Mouse (Mus musculus) forebrain, embryonic 15.5 days (tissue): Measurements from ENCODE around the gene Mpzl2. TPM values are rescaled to one million over a fixed set of nuclear protein-coding genes. Genes with fewer than 3 reads are reported as not detected.
"Not testable (repeated sequence)": the region's sequence is repeated elsewhere in the genome, so short reads cannot be mapped to it uniquely, and the experiment has no call there.

Experiments used
- ATAC-seq: fragments of 200-750 bp; cut with Nextera tagmentation; replicated peaks from 2 replicates; pipeline ENCODE4 v1.8.0; 2017; ENCODE audit warnings: mild to moderate bottlenecking, moderate TSS enrichment, moderate library complexity
- H3K27ac ChIP-seq: fragments of 300-500 bp; sonication (generic); replicated peaks from 2 replicates; pipeline ENCODE4 v1.5.1; 2015; ENCODE audit warnings: mild to moderate bottlenecking, inconsistent platforms
- H3K27me3 ChIP-seq: fragments of 300-500 bp; sonication (generic); 2 replicates; pipeline ENCODE4 v1.6.1; 2015; ENCODE audit warnings: inconsistent platforms
- H3K36me3 ChIP-seq: fragments of 300-500 bp; sonication (generic); 2 replicates; pipeline ENCODE4 v1.6.1; 2015; ENCODE audit warnings: mild to moderate bottlenecking, inconsistent platforms
- H3K4me1 ChIP-seq: fragments of 300-500 bp; sonication (generic); 2 replicates; pipeline ENCODE4 v1.6.1; 2015; ENCODE audit warnings: inconsistent platforms
- H3K4me2 ChIP-seq: fragments of 300-500 bp; sonication (generic); replicated peaks from 2 replicates; pipeline ENCODE4 v1.6.1; 2015; ENCODE audit warnings: mild to moderate bottlenecking, inconsistent platforms
- H3K4me3 ChIP-seq: fragments of 300-500 bp; sonication (generic); 2 replicates; pipeline ENCODE4 v1.5.1; 2015; ENCODE audit warnings: mild to moderate bottlenecking, inconsistent platforms
- H3K9ac ChIP-seq: fragments of 300-500 bp; sonication (generic); replicated peaks from 2 replicates; pipeline ENCODE4 v1.6.1; 2015; ENCODE audit warnings: mild to moderate bottlenecking, inconsistent platforms
- H3K9me3 ChIP-seq: fragments of 300-500 bp; sonication (generic); 2 replicates; pipeline ENCODE4 v1.6.1; 2016; ENCODE audit warnings: inconsistent platforms
- whole genome bisulfite sequencing: fragments of 180-500 bp; shearing (Covaris S2); methylation state at CpG from one replicate; pipeline ENCODE4 v1.1.7; 2015; ENCODE audit warnings: mixed read lengths; 5-methylcytosine and 5-hydroxymethylcytosine counted together
- polyA plus RNA-seq: library from polyadenylated mRNA; unstranded; fragments of >200 nt; fragmentation: Nextera tagmentation; extraction: Ambion mirVana; gene quantifications from 2 replicates; pipeline ENCODE4 v1.2.1, GENCODE M21; 2015

Gene Mpzl2
- polyA plus RNA-seq, 1 experiment from 2014 or later = 0.34 TPM

GRCm38 (mm10) chr9:45010461-45010860 lies 29.1 kb upstream of the Mpzl2 start:
- H3K36me3 ChIP-seq = no peaks in the 10 kb centered on the region
- H3K9me3 ChIP-seq = no peaks in the 10 kb centered on the region
- H3K4me2 ChIP-seq = no peak overlapping the region
- no peaks in the 10 kb centered on the region for H3K27me3 ChIP-seq
- H3K4me3 ChIP-seq = no peak overlapping the region
- no peak for ATAC-seq
- no peak overlapping the region for H3K9ac ChIP-seq
- no peak overlapping the region for H3K27ac ChIP-seq
- H3K4me1 ChIP-seq = no peaks in the 10 kb centered on the region
- WGBS = 85% methylated on average over 4 of the region's 4 CpGs

- Histone ChIP-seq H3K27me3 (peaks cover 3% of the 10 kb centered on the region; the same call in 1 of the 2 replicates), H3K9ac (no peak overlapping the region), H3K36me3 (no peaks in the 10 kb centered on the region), H3K4me3 (no peak overlapping the region), H3K9me3 (no peaks in the 10 kb centered on the region), H3K27ac (no peak overlapping the region), H3K4me1 (no peaks in the 10 kb centered on the region), H3K4me2 (no peak overlapping the region)
- no peak for ATAC-seq
- WGBS = 62% methylated on average over 6 of the region's 6 CpGs
Measured at GRCm38 (mm10) chr9:45011291-45011690, 28.3 kb upstream of the Mpzl2 start.

- H3K9me3 ChIP-seq = no peaks in the 10 kb centered on the region
- H3K27me3 ChIP-seq = peaks cover 3% of the 10 kb centered on the region; the same call in 1 of the 2 replicates
- H3K4me1 ChIP-seq = no peaks in the 10 kb centered on the region
- H3K27ac ChIP-seq = no peak overlapping the region
- WGBS = 55% methylated on average over 2 of the region's 2 CpGs
- no peaks in the 10 kb centered on the region for H3K36me3 ChIP-seq
- no peak for ATAC-seq
- no peak overlapping the region for H3K4me3 ChIP-seq
- H3K4me2 ChIP-seq = no peak overlapping the region
- H3K9ac ChIP-seq = no peak overlapping the region
Measured at GRCm38 (mm10) chr9:45014879-45015278, 24.7 kb upstream of the Mpzl2 start.

GRCm38 (mm10) chr9:45015841-45016240 lies 23.8 kb upstream of the Mpzl2 start:
- WGBS = 71% methylated on average over 3 of the region's 3 CpGs
- Histone ChIP-seq H3K9me3 (no peaks in the 10 kb centered on the region), H3K4me1 (no peaks in the 10 kb centered on the region), H3K9ac (no peak overlapping the region), H3K4me2 (no peak overlapping the region), H3K36me3 (no peaks in the 10 kb centered on the region), H3K27me3 (peaks cover 3% of the 10 kb centered on the region; the same call in 1 of the 2 replicates), H3K27ac (no peak overlapping the region), H3K4me3 (no peak overlapping the region)
- ATAC-seq = no peak

GRCm38 (mm10) chr9:45018031-45018430 lies 21.6 kb upstream of the Mpzl2 start:
- Histone ChIP-seq H3K4me2 (no peak overlapping the region), H3K27ac (no peak overlapping the region), H3K9ac (no peak overlapping the region), H3K4me1 (no peaks in the 10 kb centered on the region), H3K9me3 (no peaks in the 10 kb centered on the region), H3K27me3 (peaks cover 3% of the 10 kb centered on the region; the same call in 1 of the 2 replicates), H3K4me3 (no peak overlapping the region), H3K36me3 (no peaks in the 10 kb centered on the region)
- no peak for ATAC-seq
- 83% methylated on average over 11 of the region's 11 CpGs for WGBS

- Histone ChIP-seq H3K9ac (no peak overlapping the region), H3K27ac (no peak overlapping the region), H3K4me3 (no peak overlapping the region), H3K27me3 (no peaks in the 10 kb centered on the region), H3K36me3 (no peaks in the 10 kb centered on the region), H3K9me3 (no peaks in the 10 kb centered on the region), H3K4me2 (no peak overlapping the region), H3K4me1 (no peaks in the 10 kb centered on the region)
- no peak for ATAC-seq
- WGBS = 17% methylated on average over 3 of the region's 3 CpGs
Measured at GRCm38 (mm10) chr9:45022800-45023199, 16.8 kb upstream of the Mpzl2 start.

GRCm38 (mm10) chr9:45023638-45024037 lies 16.0 kb upstream of the Mpzl2 start:
- no peaks in the 10 kb centered on the region for H3K4me1 ChIP-seq
- H3K4me3 ChIP-seq = no peak overlapping the region
- no peak for ATAC-seq
- no peak overlapping the region for H3K4me2 ChIP-seq
- H3K9me3 ChIP-seq = no peaks in the 10 kb centered on the region
- no peaks in the 10 kb centered on the region for H3K36me3 ChIP-seq
- WGBS = 67% methylated on average over 3 of the region's 3 CpGs
- no peak overlapping the region for H3K9ac ChIP-seq
- no peak overlapping the region for H3K27ac ChIP-seq
- H3K27me3 ChIP-seq = no peaks in the 10 kb centered on the region

- Histone ChIP-seq H3K9me3 (no peaks in the 10 kb centered on the region), H3K9ac (no peak overlapping the region), H3K36me3 (no peaks in the 10 kb centered on the region), H3K4me3 (no peak overlapping the region), H3K4me1 (no peaks in the 10 kb centered on the region), H3K27me3 (no peaks in the 10 kb centered on the region), H3K4me2 (no peak overlapping the region), H3K27ac (no peak overlapping the region)
- 84% methylated on average over 2 of the region's 2 CpGs for WGBS
- ATAC-seq = no peak
Measured at GRCm38 (mm10) chr9:45024187-45024586, 15.4 kb upstream of the Mpzl2 start.

- no peak overlapping the region for H3K9ac ChIP-seq
- H3K36me3 ChIP-seq = no peaks in the 10 kb centered on the region
- WGBS = 75% methylated on average over 8 of the region's 8 CpGs
- no peak for ATAC-seq
- no peak overlapping the region for H3K27ac ChIP-seq
- H3K4me3 ChIP-seq = no peak overlapping the region
- H3K9me3 ChIP-seq = no peaks in the 10 kb centered on the region
- no peaks in the 10 kb centered on the region for H3K4me1 ChIP-seq
- H3K4me2 ChIP-seq = no peak overlapping the region
- H3K27me3 ChIP-seq = no peaks in the 10 kb centered on the region
Measured at GRCm38 (mm10) chr9:45027376-45027775, 12.2 kb upstream of the Mpzl2 start.

GRCm38 (mm10) chr9:45030341-45030740 lies 9.3 kb upstream of the Mpzl2 start:
- Histone ChIP-seq H3K4me3 (no peak overlapping the region), H3K9me3 (no peaks in the 10 kb centered on the region), H3K4me1 (no peaks in the 10 kb centered on the region), H3K36me3 (no peaks in the 10 kb centered on the region), H3K27me3 (no peaks in the 10 kb centered on the region), H3K4me2 (no peak overlapping the region), H3K9ac (no peak overlapping the region), H3K27ac (no peak overlapping the region)
- WGBS = 75% methylated on average over 6 of the region's 6 CpGs
- no peak for ATAC-seq

- 82% methylated on average over 2 of the region's 2 CpGs for WGBS
- H3K36me3 ChIP-seq = no peaks in the 10 kb centered on the region
Measured at GRCm38 (mm10) chr9:45032261-45032660, 7.3 kb upstream of the Mpzl2 start.

GRCm38 (mm10) chr9:45034526-45034925 lies 5.1 kb upstream of the Mpzl2 start:
- Histone ChIP-seq H3K4me1 (no peaks in the 10 kb centered on the region), H3K4me3 (no peak overlapping the region), H3K27ac (no peak overlapping the region), H3K4me2 (no peak overlapping the region), H3K27me3 (peaks cover 12% of the 10 kb centered on the region; the same call in 1 of the 2 replicates), H3K9ac (no peak overlapping the region), H3K36me3 (no peaks in the 10 kb centered on the region), H3K9me3 (no peaks in the 10 kb centered on the region)
- 82% methylated on average over 3 of the region's 3 CpGs for WGBS
- ATAC-seq = no peak

More at GRCm38 (mm10) chr9:45032261-45032660, 7.3 kb upstream of the Mpzl2 start:
- Histone ChIP-seq H3K4me1 (no peaks in the 10 kb centered on the region), H3K4me3 (no peak overlapping the region), H3K27ac (no peak overlapping the region), H3K4me2 (no peak overlapping the region), H3K9me3 (no peaks in the 10 kb centered on the region), H3K27me3 (no peaks in the 10 kb centered on the region), H3K9ac (no peak overlapping the region)
- no peak for ATAC-seq

- 87% methylated on average over 1 of the region's 1 CpGs for WGBS
- not testable (repeated sequence) for H3K4me1 ChIP-seq
Measured at GRCm38 (mm10) chr9:45037803-45038202, 1.8 kb upstream of the Mpzl2 start.

More at GRCm38 (mm10) chr9:45037803-45038202, 1.8 kb upstream of the Mpzl2 start:
- not testable (repeated sequence) for ATAC-seq, H3K27ac ChIP-seq, H3K4me3 ChIP-seq, H3K4me2 ChIP-seq, H3K36me3 ChIP-seq, H3K9ac ChIP-seq, H3K9me3 ChIP-seq
- H3K27me3 ChIP-seq = peaks cover 45% of the 10 kb centered on the region
